21 mouse cellular contexts compared by ENCODE assay signal in the genomic region with DNA sequence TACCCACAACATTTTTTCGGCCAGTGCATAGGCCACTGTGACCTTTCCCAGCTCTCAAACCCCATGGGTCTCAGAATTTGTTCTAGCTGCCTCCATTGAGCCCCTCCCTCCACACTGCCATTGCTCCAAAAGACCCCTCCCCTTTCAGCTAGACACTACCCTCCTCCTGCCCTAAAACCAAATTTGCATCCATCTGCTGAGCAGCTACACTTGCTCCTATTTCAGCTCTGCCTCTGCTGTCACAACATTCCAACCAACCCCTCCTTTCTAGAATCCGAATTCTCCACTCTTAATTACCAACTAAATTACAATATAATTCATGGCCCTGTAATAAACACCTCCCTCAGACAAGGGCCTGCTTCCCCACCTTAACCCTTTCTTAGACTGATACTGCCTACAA.
"Had no signal": no experiment of that assay in that cellular context is flagged by ENCODE, and none has a peak within 500 bp of the region (broad histone marks: within the 10 kb centered on the region; RNA-seq: fewer than 3 reads in every experiment).

No protein-coding gene starts in this region.

- H3K4me1 ChIP-seq: limb, embryonic 15.5 days; midbrain, embryonic 12.5 days; midbrain, embryonic 15.5 days; neural tube, embryonic 12.5 days; neural tube, embryonic 15.5 days; stomach, embryonic 15.5 days had no signal

- H3K27ac ChIP-seq: layer of hippocampus, adult 2 months; limb, embryonic 12.5 days; limb, embryonic 15.5 days; liver, embryonic 14.5 days; macrophage; midbrain, embryonic 12.5 days; midbrain, embryonic 15.5 days; neural tube, embryonic 12.5 days; neural tube, embryonic 15.5 days; stomach, embryonic 15.5 days had no signal

- ATAC-seq: liver, postnatal 0 days; lung, postnatal 0 days; midbrain, embryonic 15.5 days had no signal

- H3K27me3 ChIP-seq: limb, embryonic 12.5 days; limb, embryonic 15.5 days; midbrain, embryonic 12.5 days; midbrain, embryonic 15.5 days; neural tube, embryonic 12.5 days; neural tube, embryonic 15.5 days; stomach, embryonic 15.5 days had no signal

- H3K36me3 ChIP-seq: limb, embryonic 12.5 days; limb, embryonic 15.5 days; midbrain, embryonic 12.5 days; midbrain, embryonic 15.5 days; neural tube, embryonic 12.5 days; neural tube, embryonic 15.5 days; stomach, embryonic 15.5 days had no signal

- H3K4me2 ChIP-seq: limb, embryonic 12.5 days; limb, embryonic 15.5 days; liver, embryonic 11.5 days; lung, embryonic 14.5 days; midbrain, embryonic 12.5 days; midbrain, embryonic 15.5 days; neural tube, embryonic 12.5 days; neural tube, embryonic 15.5 days; stomach, embryonic 15.5 days had no signal

- H3K9me3 ChIP-seq: limb, embryonic 12.5 days; limb, embryonic 15.5 days; midbrain, embryonic 12.5 days; midbrain, embryonic 15.5 days; neural tube, embryonic 12.5 days; neural tube, embryonic 15.5 days; stomach, embryonic 15.5 days had no signal

- DNase-seq: kidney, adult 18-20 months; kidney, postnatal 14 days; layer of hippocampus, adult 9-11 months; liver, postnatal 0 days; lung, embryonic 14.5 days; right cerebral cortex, adult 18-20 months; right cerebral cortex, postnatal 14 days; right cerebral cortex, postnatal 4 days; thymus, postnatal 36 days had no signal

- H3K9ac ChIP-seq: limb, embryonic 12.5 days; limb, embryonic 15.5 days; liver, embryonic 14.5 days; liver, postnatal 0 days; lung, embryonic 14.5 days; midbrain, embryonic 12.5 days; midbrain, embryonic 15.5 days; neural tube, embryonic 12.5 days; neural tube, embryonic 15.5 days; stomach, embryonic 15.5 days had no signal

- H3K4me3 ChIP-seq: layer of hippocampus, adult 2 months; limb, embryonic 12.5 days; limb, embryonic 15.5 days; midbrain, embryonic 12.5 days; midbrain, embryonic 15.5 days; neural tube, embryonic 12.5 days; neural tube, embryonic 15.5 days; stomach, embryonic 15.5 days had no signal
